Mouse (Mus musculus): ENCODE results near the gene Scfd2. TPM values are rescaled to one million over a fixed set of nuclear protein-coding genes. Genes with fewer than 3 reads are reported as not detected.

The Scfd2 gene
- polyA plus RNA-seq, 1 experiment: 22.7 TPM

- TF ChIP-seq CTCF (IDR thresholded peaks at IDR 0.05; ENCODE audit: extremely low read depth, insufficient read depth, low read length): no peak
- TF ChIP-seq POLR2A (IDR thresholded peaks at IDR 0.05; ENCODE audit: extremely low read depth, insufficient read depth, low read length): no peak
- Histone ChIP-seq H3K4me1 (ENCODE audit: control insufficient read depth, insufficient read depth, low read length) (no peaks in the 10 kb centered on the region), H3K4me3 (ENCODE audit: insufficient read depth, low read length) (no peak overlapping the region), H3K27ac (ENCODE audit: insufficient read depth, low read length) (no peak overlapping the region)
Observed at GRCm38 (mm10) chr5:74470819-74471218, 60.7 kb downstream of the Scfd2 start.

- Histone ChIP-seq H3K4me3 (ENCODE audit: insufficient read depth, low read length) (no peak overlapping the region), H3K27ac (ENCODE audit: insufficient read depth, low read length) (no peak overlapping the region), H3K4me1 (ENCODE audit: control insufficient read depth, insufficient read depth, low read length) (no peaks in the 10 kb centered on the region)
- TF ChIP-seq CTCF (IDR thresholded peaks at IDR 0.05; ENCODE audit: extremely low read depth, insufficient read depth, low read length): no peak
- TF ChIP-seq POLR2A (IDR thresholded peaks at IDR 0.05; ENCODE audit: extremely low read depth, insufficient read depth, low read length): no peak
Observed at GRCm38 (mm10) chr5:74469620-74470019, 61.9 kb downstream of the Scfd2 start.

GRCm38 (mm10) chr5:74467753-74468152, 63.8 kb downstream of the Scfd2 start:
- no peak overlapping the region for H3K4me3 ChIP-seq (ENCODE audit: insufficient read depth, low read length)
- no peak overlapping the region for H3K27ac ChIP-seq (ENCODE audit: insufficient read depth, low read length)
- no peak for TF ChIP-seq CTCF (IDR thresholded peaks at IDR 0.05; ENCODE audit: extremely low read depth, insufficient read depth, low read length)
- TF ChIP-seq POLR2A (IDR thresholded peaks at IDR 0.05; ENCODE audit: extremely low read depth, insufficient read depth, low read length): no peak
- H3K4me1 ChIP-seq (ENCODE audit: control insufficient read depth, insufficient read depth, low read length): no peaks in the 10 kb centered on the region

GRCm38 (mm10) chr5:74456759-74457158, 74.8 kb downstream of the Scfd2 start:
- TF ChIP-seq POLR2A (IDR thresholded peaks at IDR 0.05; ENCODE audit: extremely low read depth, insufficient read depth, low read length) (no peak), CTCF (IDR thresholded peaks at IDR 0.05; ENCODE audit: extremely low read depth, insufficient read depth, low read length) (no peak)

GRCm38 (mm10) chr5:74455510-74456269, 75.9 kb downstream of the Scfd2 start:
- no peaks in the 10 kb centered on the region for H3K4me1 ChIP-seq (ENCODE audit: control insufficient read depth, insufficient read depth, low read length)
- TF ChIP-seq CTCF (IDR thresholded peaks at IDR 0.05; ENCODE audit: extremely low read depth, insufficient read depth, low read length) (no peak), POLR2A (IDR thresholded peaks at IDR 0.05; ENCODE audit: extremely low read depth, insufficient read depth, low read length) (no peak)
- no peak overlapping the region for H3K27ac ChIP-seq (ENCODE audit: insufficient read depth, low read length)
- H3K4me3 ChIP-seq (ENCODE audit: insufficient read depth, low read length): no peak overlapping the region

More at GRCm38 (mm10) chr5:74456759-74457158, 74.8 kb downstream of the Scfd2 start:
- H3K27ac ChIP-seq (ENCODE audit: insufficient read depth, low read length): no peak overlapping the region
- H3K4me1 ChIP-seq (ENCODE audit: control insufficient read depth, insufficient read depth, low read length): no peaks in the 10 kb centered on the region
- no peak overlapping the region for H3K4me3 ChIP-seq (ENCODE audit: insufficient read depth, low read length)

- H3K4me1 ChIP-seq (ENCODE audit: control insufficient read depth, insufficient read depth, low read length): no peaks in the 10 kb centered on the region
- no peak overlapping the region for H3K27ac ChIP-seq (ENCODE audit: insufficient read depth, low read length)
- no peak overlapping the region for H3K4me3 ChIP-seq (ENCODE audit: insufficient read depth, low read length)
- TF ChIP-seq CTCF (IDR thresholded peaks at IDR 0.05; ENCODE audit: extremely low read depth, insufficient read depth, low read length) (no peak), POLR2A (IDR thresholded peaks at IDR 0.05; ENCODE audit: extremely low read depth, insufficient read depth, low read length) (no peak)
Observed at GRCm38 (mm10) chr5:74455094-74455493, 76.5 kb downstream of the Scfd2 start.

GRCm38 (mm10) chr5:74450977-74451376, 80.6 kb downstream of the Scfd2 start:
- TF ChIP-seq CTCF (IDR thresholded peaks at IDR 0.05; ENCODE audit: extremely low read depth, insufficient read depth, low read length) (no peak), POLR2A (IDR thresholded peaks at IDR 0.05; ENCODE audit: extremely low read depth, insufficient read depth, low read length) (no peak)
- Histone ChIP-seq H3K27ac (ENCODE audit: insufficient read depth, low read length) (no peak overlapping the region), H3K4me1 (ENCODE audit: control insufficient read depth, insufficient read depth, low read length) (no peaks in the 10 kb centered on the region), H3K4me3 (ENCODE audit: insufficient read depth, low read length) (no peak overlapping the region)

GRCm38 (mm10) chr5:74447517-74448334, 83.8 kb downstream of the Scfd2 start:
- TF ChIP-seq CTCF (IDR thresholded peaks at IDR 0.05; ENCODE audit: extremely low read depth, insufficient read depth, low read length): no peak
- TF ChIP-seq POLR2A (IDR thresholded peaks at IDR 0.05; ENCODE audit: extremely low read depth, insufficient read depth, low read length): no peak
- no peak overlapping the region for H3K4me3 ChIP-seq (ENCODE audit: insufficient read depth, low read length)
- H3K4me1 ChIP-seq (ENCODE audit: control insufficient read depth, insufficient read depth, low read length): no peaks in the 10 kb centered on the region
- no peak overlapping the region for H3K27ac ChIP-seq (ENCODE audit: insufficient read depth, low read length)

GRCm38 (mm10) chr5:74445861-74446260, 85.7 kb downstream of the Scfd2 start:
- TF ChIP-seq POLR2A (IDR thresholded peaks at IDR 0.05; ENCODE audit: extremely low read depth, insufficient read depth, low read length) (no peak), CTCF (IDR thresholded peaks at IDR 0.05; ENCODE audit: extremely low read depth, insufficient read depth, low read length) (no peak)
- Histone ChIP-seq H3K27ac (ENCODE audit: insufficient read depth, low read length) (no peak overlapping the region), H3K4me1 (ENCODE audit: control insufficient read depth, insufficient read depth, low read length) (no peaks in the 10 kb centered on the region), H3K4me3 (ENCODE audit: insufficient read depth, low read length) (no peak overlapping the region)
